Mouse (Mus musculus) CH12.LX (cell line): ENCODE measurements around the gene Mest.

Experiments
- CHD2 ChIP-seq: IDR thresholded peaks from 2 replicates; pipeline ENCODE4 v1.6.1; 2011; ENCODE audit warnings: low read length, improper control_type of control experiment
- CTCF ChIP-seq, 2 experiments: IDR thresholded peaks in 1 of 2; conservative IDR thresholded peaks in 1 of 2; 2 replicates each; pipeline ENCODE4 v1.5.1; 2011 to 2012; ENCODE audit warnings: low read depth in 2 of 2, low read length in 2 of 2, improper control_type of control experiment in 1 of 2, inconsistent platforms in 1 of 2, mild to moderate bottlenecking in 1 of 2, moderate library complexity in 1 of 2
- JUND ChIP-seq: conservative IDR thresholded peaks from 2 replicates; pipeline ENCODE4 v1.6.1; 2011; ENCODE audit warnings: low read depth, low read length, improper control_type of control experiment
- MAFK ChIP-seq: IDR thresholded peaks from 2 replicates; pipeline ENCODE4 v1.6.1; 2011; ENCODE audit warnings: low read length, improper control_type of control experiment; ENCODE audit not compliant: insufficient replicate concordance
- MAX ChIP-seq: IDR thresholded peaks from 2 replicates; pipeline ENCODE4 v1.6.1; 2011; ENCODE audit warnings: low read length, improper control_type of control experiment
- MYC ChIP-seq: IDR thresholded peaks from 2 replicates; pipeline ENCODE4 v1.6.1; 2011; ENCODE audit warnings: low read depth, mild to moderate bottlenecking, improper control_type of control experiment, low read length
- POLR2A ChIP-seq: IDR thresholded peaks from 2 replicates; pipeline ENCODE4 v1.6.1; 2011; ENCODE audit warnings: low read depth, mild to moderate bottlenecking, improper control_type of control experiment, low read length
- TCF12 ChIP-seq: IDR thresholded peaks from 2 replicates; pipeline ENCODE4 v1.6.1; 2014; ENCODE audit warnings: low read depth, mild to moderate bottlenecking, inconsistent platforms, low read length, improper control_type of control experiment
- ZKSCAN1 ChIP-seq: IDR thresholded peaks from 2 replicates; pipeline ENCODE4 v1.6.1; 2012; ENCODE audit warnings: low read depth, inconsistent platforms, low read length, improper control_type of control experiment, borderline replicate concordance

DNA sequence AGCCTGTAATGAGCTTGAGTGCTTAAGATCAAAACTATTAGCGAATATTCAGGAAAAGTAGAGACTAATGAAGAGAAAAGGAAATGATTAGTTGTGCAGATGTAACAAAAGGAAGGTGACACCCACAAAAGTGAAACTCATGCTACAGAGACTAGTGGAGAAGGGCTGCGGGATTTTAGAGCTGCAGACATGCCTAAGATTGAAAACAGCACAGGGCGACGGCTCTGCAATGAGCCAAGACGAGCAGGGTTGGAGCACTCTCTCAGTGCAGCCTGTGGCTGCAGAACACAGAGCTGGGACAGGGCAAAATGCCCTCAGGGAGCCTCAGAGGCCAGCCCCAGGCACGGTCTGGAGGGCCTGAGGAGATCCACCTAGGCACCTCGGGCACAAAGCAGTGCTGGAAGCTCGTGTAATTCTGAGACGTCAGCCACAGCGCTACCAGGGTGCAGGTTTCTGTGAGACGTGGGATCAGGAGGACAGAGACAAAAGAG is 48.0 kb upstream of the Mest start:
- no peak for TF ChIP-seq CTCF (conservative IDR thresholded peaks at IDR 0.05 in 1 of 2, IDR thresholded peaks at IDR 0.05 in 1 of 2; ENCODE audit: low read depth in 2 of 2, low read length in 2 of 2)
- TF ChIP-seq TCF12 = no peak
- TF ChIP-seq MAFK = no peak
- TF ChIP-seq MAX = no peak
- no peak for TF ChIP-seq CHD2
- no peak for TF ChIP-seq POLR2A
- no peak for TF ChIP-seq ZKSCAN1
- no peak for TF ChIP-seq MYC
- TF ChIP-seq JUND = no peak
